8 mouse cellular contexts compared by ENCODE assay signal in genomic region chr4:140647711-140648421, GRCm38 (mm10). TPM values are rescaled to one million over a fixed set of nuclear protein-coding genes. Genes with fewer than 3 reads are reported as not detected.
DNase-seq lines count a peak whose midpoint lies in the region; ATAC-seq and TF ChIP-seq lines count a peak whose summit lies in the region.

No protein-coding gene starts in this region.

- H3K36me3 ChIP-seq in heart, adult 2 months (ENCODE audit: control insufficient read depth, insufficient read depth, low read length): no peaks in the 10 kb centered on the region
- H3K36me3 ChIP-seq in embryonic facial prominence, embryonic 15.5 days: no peaks in the 10 kb centered on the region
- H3K36me3 ChIP-seq in hindbrain, embryonic 16.5 days (ENCODE audit: control insufficient read depth, insufficient read depth, low read length): no peaks in the 10 kb centered on the region
- peaks cover 3% of the 10 kb centered on the region; the same call in 1 of the 2 replicates for H3K36me3 ChIP-seq in midbrain, embryonic 11.5 days (ENCODE audit: control insufficient read depth, insufficient read depth, low read length)

- 0 out of 2 replicates have a peak, but pooled peaks have one; percentile 55 for ATAC-seq in embryonic facial prominence, embryonic 15.5 days (ENCODE audit: insufficient number of reproducible peaks, low FRiP score, low TSS enrichment, low read depth)
- peak; percentile 68 for ATAC-seq in hindbrain, embryonic 16.5 days
- ATAC-seq in midbrain, embryonic 11.5 days (ENCODE audit: low FRiP score): peak; percentile 68

- H3K9ac ChIP-seq in heart, adult 2 months (ENCODE audit: low read depth, low read length): peak overlapping the region; percentile 91
- peak overlapping the region; percentile 83 for H3K9ac ChIP-seq in embryonic facial prominence, embryonic 15.5 days
- peak overlapping the region; percentile 98 for H3K9ac ChIP-seq in hindbrain, embryonic 16.5 days (ENCODE audit: low read depth, low read length)
- peak overlapping the region; percentile 99 for H3K9ac ChIP-seq in midbrain, embryonic 11.5 days (ENCODE audit: low read length)

- 14% methylated on average over 12 of the region's 12 CpGs for WGBS in heart, adult 2 months
- 6% methylated on average over 12 of the region's 12 CpGs for whole genome bisulfite sequencing in embryonic facial prominence, embryonic 15.5 days
- WGBS in hindbrain, embryonic 16.5 days: under 1% methylated on average over 12 of the region's 12 CpGs
- WGBS in midbrain, embryonic 11.5 days: 3% methylated on average over 12 of the region's 12 CpGs

- intact Hi-C loops in heart, adult 2 months (cut with DNase I): loop anchor here (2.0 kb wide), 1 partner anchor 15 kb away; no protein-coding TSS in a partner anchor

- no peaks in the 10 kb centered on the region for H3K79me2 ChIP-seq in heart, adult 2 months (replicated peaks; ENCODE audit: control insufficient read depth, insufficient read depth, low read length)

- H3K9me3 ChIP-seq in embryonic facial prominence, embryonic 15.5 days (replicated peaks): no peaks in the 10 kb centered on the region
- no peaks in the 10 kb centered on the region for H3K9me3 ChIP-seq in hindbrain, embryonic 16.5 days (ENCODE audit: control insufficient read depth, low read length)
- peaks cover 3% of the 10 kb centered on the region; the same call in 1 of the 2 replicates for H3K9me3 ChIP-seq in midbrain, embryonic 11.5 days (ENCODE audit: control insufficient read depth, low read length)

- H3K27ac ChIP-seq in heart, adult 2 months: peak overlapping the region; percentile 52
- H3K27ac ChIP-seq in embryonic facial prominence, embryonic 15.5 days (replicated peaks): peak overlapping the region; percentile 82
- peak overlapping the region; percentile 98 for H3K27ac ChIP-seq in hindbrain, embryonic 16.5 days (ENCODE audit: low read depth, low read length)
- H3K27ac ChIP-seq in midbrain, embryonic 11.5 days (ENCODE audit: low read depth, low read length): peak overlapping the region; percentile 92

- no peak for TF ChIP-seq CTCF in heart, adult 2 months (IDR thresholded peaks at IDR 0.05)

- no peaks in the 10 kb centered on the region for H3K27me3 ChIP-seq in heart, adult 2 months (ENCODE audit: control insufficient read depth, insufficient read depth, low read length)
- H3K27me3 ChIP-seq in embryonic facial prominence, embryonic 15.5 days: no peaks in the 10 kb centered on the region
- H3K27me3 ChIP-seq in hindbrain, embryonic 16.5 days (replicated peaks; ENCODE audit: control insufficient read depth, insufficient read depth, low read length): no peaks in the 10 kb centered on the region
- no peaks in the 10 kb centered on the region for H3K27me3 ChIP-seq in midbrain, embryonic 11.5 days (ENCODE audit: control insufficient read depth, insufficient read depth, low read length)

- peaks cover 4% of the 10 kb centered on the region; the same call in 1 of the 2 replicates for H3K4me1 ChIP-seq in heart, adult 2 months (ENCODE audit: control insufficient read depth, insufficient read depth, low read length)
- H3K4me1 ChIP-seq in embryonic facial prominence, embryonic 15.5 days: peaks cover 27% of the 10 kb centered on the region
- peaks cover 41% of the 10 kb centered on the region for H3K4me1 ChIP-seq in hindbrain, embryonic 16.5 days (ENCODE audit: control insufficient read depth, insufficient read depth, low read depth, low read length)
- peaks cover 21% of the 10 kb centered on the region for H3K4me1 ChIP-seq in midbrain, embryonic 11.5 days (ENCODE audit: control insufficient read depth, insufficient read depth, low read length)

- no peak for TF ChIP-seq EP300 in heart, adult 2 months (IDR thresholded peaks at IDR 0.05; ENCODE audit: insufficient read depth, low read depth, low read length)

- peak overlapping the region; percentile 73 for H3K4me2 ChIP-seq in embryonic facial prominence, embryonic 15.5 days (replicated peaks)
- H3K4me2 ChIP-seq in hindbrain, embryonic 16.5 days (ENCODE audit: low read length): peak overlapping the region; percentile 75
- peak overlapping the region; percentile 52 for H3K4me2 ChIP-seq in midbrain, embryonic 11.5 days

- DNase-seq in heart, adult 2 months: peak in 1 of 2 experiments; percentile 59
- no peak for DNase-seq in heart, adult 9 months (ENCODE audit: low spot score in 2 of 2)
- DNase-seq in adipocyte (ENCODE audit: low spot score): peak; percentile 11
- DNase-seq in midbrain, embryonic 11.5 days (ENCODE audit: low spot score, missing footprints): peak; percentile 96
- no peak for DNase-seq in frontal cortex, postnatal 14 days (ENCODE audit: low spot score in 2 of 2)
- DNase-seq in urinary bladder, adult 2 months (ENCODE audit: low spot score): no peak

- peak overlapping the region; percentile 68 for H3K4me3 ChIP-seq in heart, adult 2 months
- H3K4me3 ChIP-seq in embryonic facial prominence, embryonic 15.5 days (replicated peaks): peak overlapping the region; percentile 64
- H3K4me3 ChIP-seq in hindbrain, embryonic 16.5 days (ENCODE audit: low read length): peak overlapping the region; percentile 78
- H3K4me3 ChIP-seq in midbrain, embryonic 11.5 days (ENCODE audit: low read depth, low read length): peak overlapping the region; percentile 85

- TF ChIP-seq POLR2A in heart, adult 2 months (IDR thresholded peaks at IDR 0.05; ENCODE audit: insufficient read depth, low read depth, low read length): no peak

RNA-seq across cellular contexts. Expression of gene Arhgef10l, which starts 17.9 kb away (rescaled TPM):
- 10 to 100 TPM; 61.0 to 74.4 TPM for total RNA-seq in heart, adult 2 months (2021)
- polyA plus RNA-seq in heart, adult 2 months (2012; rRNA removed): 54.7 and 75.6 TPM in 2 replicates
- 17.0 and 18.6 TPM in 2 replicates for polyA plus RNA-seq in embryonic facial prominence, embryonic 15.5 days (2015; fragmentation: Nextera tagmentation; extraction: Ambion mirVana)
- polyA plus RNA-seq in hindbrain, embryonic 16.5 days (2015; fragmentation: Nextera tagmentation; extraction: Ambion mirVana): 20.7 and 24.5 TPM in 2 replicates
- polyA plus RNA-seq in midbrain, embryonic 11.5 days (2014; fragmentation: Nextera tagmentation; extraction: Ambion mirVana): 17.6 and 18.5 TPM in 2 replicates
- polyA plus RNA-seq in urinary bladder, adult 2 months (2012; rRNA removed): 30.0 and 30.8 TPM in 2 replicates

RNA-seq across cellular contexts. Expression of gene Rcc2, which starts 52.5 kb away (rescaled TPM):
- 10 to 100 TPM; 13.7 to 14.2 TPM for total RNA-seq in heart, adult 2 months (2021)
- 12.4 and 14.1 TPM in 2 replicates for polyA plus RNA-seq in heart, adult 2 months (2012; rRNA removed)
- 47.0 and 55.0 TPM in 2 replicates for polyA plus RNA-seq in embryonic facial prominence, embryonic 15.5 days (2015; fragmentation: Nextera tagmentation; extraction: Ambion mirVana)
- 7.7 and 9.5 TPM in 2 replicates for polyA plus RNA-seq in hindbrain, embryonic 16.5 days (2015; fragmentation: Nextera tagmentation; extraction: Ambion mirVana)
- polyA plus RNA-seq in midbrain, embryonic 11.5 days (2014; fragmentation: Nextera tagmentation; extraction: Ambion mirVana): 54.1 and 70.1 TPM in 2 replicates
- 21.6 and 31.5 TPM in 2 replicates for polyA plus RNA-seq in urinary bladder, adult 2 months (2012; rRNA removed)

Comparison
In these comparisons a context has a peak if more than half of its experiments do, and no peak if none do; other contexts are left out.
1. DNase-seq: peak in adipocyte (single experiment) and midbrain, embryonic 11.5 days (single experiment); none in heart, adult 9 months (0 of 2), frontal cortex, postnatal 14 days (0 of 2) and urinary bladder, adult 2 months (single experiment).
2. Peak in every context shown above with its lines, with median percentiles within 50 percentile points of each other: H3K27ac ChIP-seq, H3K4me3 ChIP-seq, H3K9ac ChIP-seq, ATAC-seq and H3K4me2 ChIP-seq.